Mouse (Mus musculus): ENCODE results near the gene Map4k5. TPM values are rescaled to one million over a fixed set of nuclear protein-coding genes. Genes with fewer than 3 reads are reported as not detected.

Map4k5 gene
- polyA plus RNA-seq (2014; fragmentation: Nextera tagmentation; extraction: Ambion mirVana): 25.4 and 40.0 TPM in 2 replicates

DNA sequence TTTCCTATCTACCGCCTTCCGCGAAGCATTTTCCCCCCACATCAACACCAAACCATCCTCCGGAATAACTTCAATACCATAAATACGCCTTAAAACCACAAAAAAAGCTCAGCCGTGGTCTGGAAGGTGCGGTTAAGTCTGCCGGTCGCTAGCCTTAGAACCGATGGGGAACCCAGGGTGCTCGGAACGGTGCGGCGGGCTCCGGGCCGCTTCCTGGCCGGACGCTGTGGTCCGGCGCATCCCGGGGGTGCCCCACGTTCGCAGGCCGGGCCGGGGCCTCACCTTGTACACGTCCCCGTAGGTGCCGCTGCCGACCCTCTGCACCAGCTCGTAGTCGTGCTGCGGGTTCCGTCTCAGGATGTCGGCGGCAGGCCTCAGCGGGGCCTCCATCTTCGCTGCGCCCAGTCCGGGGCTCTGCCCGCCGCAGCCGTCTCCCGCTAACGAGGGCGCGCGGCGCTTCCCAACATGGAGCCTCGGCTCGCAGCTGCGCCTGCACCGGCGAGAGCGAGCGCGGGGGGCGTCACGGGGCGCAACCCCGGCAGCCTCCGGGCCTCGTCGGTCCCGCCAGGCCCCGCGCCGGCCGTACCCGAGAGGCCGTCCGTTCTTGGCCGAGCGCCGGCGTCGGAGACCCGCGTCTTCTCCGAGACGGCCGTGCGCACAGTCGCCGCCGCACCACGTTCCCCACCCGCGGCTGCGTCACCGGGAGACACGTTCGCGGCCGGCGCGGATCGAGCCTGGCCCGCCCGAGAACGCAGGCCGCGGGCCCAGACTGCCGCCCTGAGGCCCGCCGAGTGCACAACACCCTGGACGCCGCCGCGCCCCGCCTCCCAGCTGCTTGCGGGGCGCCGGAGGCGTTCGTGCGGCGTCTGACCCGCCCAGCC is at the start of gene Map4k5, which contains the start of gene Atl1:
Gene Map4k5 (minus strand): TSS at position 830 of the 881 bp plus-strand sequence.
Gene Atl1 (plus strand): TSS at position 244 of the 881 bp plus-strand sequence.
- Histone ChIP-seq H3K4me3 (replicated peaks; ENCODE audit: low read depth, low read length) (peak within 1 kb of the TSS; percentile 85), H3K4me2 (ENCODE audit: low read length) (peak within 1 kb of the TSS; percentile 69), H3K4me1 (ENCODE audit: control insufficient read depth, insufficient read depth, low read length) (peaks cover 13% of the 10 kb centered on the region), H3K27ac (replicated peaks; ENCODE audit: low read depth, low read length) (peak within 1 kb of the TSS; percentile 96), H3K9me3 (ENCODE audit: control insufficient read depth, low read length) (no peaks in the 10 kb centered on the region), H3K9ac (replicated peaks; ENCODE audit: low read length) (peak within 1 kb of the TSS; percentile 96), H3K36me3 (ENCODE audit: control insufficient read depth, insufficient read depth, low read length) (no peaks in the 10 kb centered on the region), H3K27me3 (ENCODE audit: control insufficient read depth, insufficient read depth, low read length) (no peaks in the 10 kb centered on the region)
- DNase-seq (peak; percentile 96), ATAC-seq (ENCODE audit: low FRiP score, low TSS enrichment) (peak; percentile 95)
- under 1% methylated on average over 118 of the region's 118 CpGs for WGBS

DNA sequence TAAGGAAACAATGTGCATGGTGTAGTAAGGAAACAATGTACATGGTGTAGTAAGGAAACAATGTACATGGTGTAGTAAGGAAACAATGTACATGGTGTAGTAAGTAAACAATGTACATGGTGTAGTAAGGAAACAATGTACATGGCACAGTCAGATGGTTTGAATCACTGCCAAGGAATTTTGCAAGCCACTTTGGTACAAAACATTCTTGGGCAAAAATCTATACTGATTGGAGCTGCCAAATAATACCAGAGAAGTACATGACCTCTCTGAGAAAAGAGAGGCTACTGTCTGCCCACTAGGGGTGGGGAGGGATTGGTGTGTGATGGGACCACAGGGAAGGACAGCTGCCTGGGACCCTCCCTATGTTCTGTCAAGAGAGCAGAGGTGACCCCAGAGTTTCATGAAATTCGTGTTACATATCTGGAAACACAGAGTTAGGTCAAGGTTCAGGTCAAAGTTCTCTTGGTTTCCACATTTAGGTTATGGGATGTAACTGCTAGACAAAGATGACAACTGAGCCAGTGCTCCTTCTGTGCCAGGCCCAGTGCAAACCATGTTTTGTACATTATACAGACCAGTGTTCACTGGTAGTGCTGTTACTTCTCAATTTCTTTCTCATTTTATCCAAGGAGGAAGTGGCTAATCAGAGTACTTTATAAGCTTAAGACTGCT is 48.8 kb upstream of the Map4k5 start:
- 66% methylated on average over 1 of the region's 1 CpGs for WGBS
- Histone ChIP-seq H3K27me3 (ENCODE audit: control insufficient read depth, insufficient read depth, low read length) (no peaks in the 10 kb centered on the region), H3K4me2 (ENCODE audit: low read length) (no peak overlapping the region), H3K36me3 (ENCODE audit: control insufficient read depth, insufficient read depth, low read length) (peaks cover 46% of the 10 kb centered on the region), H3K4me1 (ENCODE audit: control insufficient read depth, insufficient read depth, low read length) (no peaks in the 10 kb centered on the region), H3K9me3 (ENCODE audit: control insufficient read depth, low read length) (no peaks in the 10 kb centered on the region), H3K4me3 (replicated peaks; ENCODE audit: low read depth, low read length) (no peak overlapping the region), H3K9ac (replicated peaks; ENCODE audit: low read length) (no peak overlapping the region), H3K27ac (replicated peaks; ENCODE audit: low read depth, low read length) (no peak overlapping the region)
- no peak for ATAC-seq (ENCODE audit: low FRiP score, low TSS enrichment)
- DNase-seq: no peak

DNA sequence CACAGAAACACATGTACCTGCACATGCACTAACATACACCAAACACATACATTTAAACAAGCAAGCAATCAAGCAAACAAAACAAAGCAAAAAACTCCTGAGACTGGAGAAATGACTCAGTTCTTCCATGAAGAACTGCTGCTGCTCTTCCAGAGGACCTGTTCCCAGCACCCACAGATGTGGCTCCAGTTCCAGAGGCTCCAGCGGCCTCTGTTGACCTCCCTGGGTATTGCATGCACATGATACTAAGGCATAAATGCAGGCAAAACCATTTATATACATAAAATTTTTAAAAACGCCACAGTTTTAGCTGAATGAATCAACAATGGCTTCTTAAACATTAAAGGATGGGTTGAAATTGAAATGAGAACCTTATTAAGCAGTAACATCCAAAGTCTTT is 46.3 kb upstream of the Map4k5 start:
- no peak overlapping the region for H3K4me3 ChIP-seq (replicated peaks; ENCODE audit: low read depth, low read length)
- H3K4me2 ChIP-seq (ENCODE audit: low read length): no peak overlapping the region
- no peak overlapping the region for H3K9ac ChIP-seq (replicated peaks; ENCODE audit: low read length)
- no peaks in the 10 kb centered on the region for H3K4me1 ChIP-seq (ENCODE audit: control insufficient read depth, insufficient read depth, low read length)
- no peak for DNase-seq
- WGBS: 74% methylated on average over 2 of the region's 2 CpGs
- H3K9me3 ChIP-seq (ENCODE audit: control insufficient read depth, low read length): no peaks in the 10 kb centered on the region
- H3K36me3 ChIP-seq (ENCODE audit: control insufficient read depth, insufficient read depth, low read length): peaks cover 57% of the 10 kb centered on the region
- H3K27ac ChIP-seq (replicated peaks; ENCODE audit: low read depth, low read length): no peak overlapping the region
- ATAC-seq (ENCODE audit: low FRiP score, low TSS enrichment): no peak
- H3K27me3 ChIP-seq (ENCODE audit: control insufficient read depth, insufficient read depth, low read length): no peaks in the 10 kb centered on the region

GRCm38 (mm10) chr12:69937731-69938130 is 44.7 kb upstream of the Map4k5 start:
- Histone ChIP-seq H3K27ac (replicated peaks; ENCODE audit: low read depth, low read length) (no peak overlapping the region), H3K4me2 (ENCODE audit: low read length) (no peak overlapping the region), H3K9ac (replicated peaks; ENCODE audit: low read length) (no peak overlapping the region), H3K4me3 (replicated peaks; ENCODE audit: low read depth, low read length) (no peak overlapping the region), H3K36me3 (ENCODE audit: control insufficient read depth, insufficient read depth, low read length) (peaks cover 64% of the 10 kb centered on the region), H3K9me3 (ENCODE audit: control insufficient read depth, low read length) (no peaks in the 10 kb centered on the region), H3K4me1 (ENCODE audit: control insufficient read depth, insufficient read depth, low read length) (no peaks in the 10 kb centered on the region), H3K27me3 (ENCODE audit: control insufficient read depth, insufficient read depth, low read length) (no peaks in the 10 kb centered on the region)
- 47% methylated on average over 5 of the region's 5 CpGs for WGBS
- ATAC-seq (ENCODE audit: low FRiP score, low TSS enrichment) (no peak), DNase-seq (no peak)

DNA sequence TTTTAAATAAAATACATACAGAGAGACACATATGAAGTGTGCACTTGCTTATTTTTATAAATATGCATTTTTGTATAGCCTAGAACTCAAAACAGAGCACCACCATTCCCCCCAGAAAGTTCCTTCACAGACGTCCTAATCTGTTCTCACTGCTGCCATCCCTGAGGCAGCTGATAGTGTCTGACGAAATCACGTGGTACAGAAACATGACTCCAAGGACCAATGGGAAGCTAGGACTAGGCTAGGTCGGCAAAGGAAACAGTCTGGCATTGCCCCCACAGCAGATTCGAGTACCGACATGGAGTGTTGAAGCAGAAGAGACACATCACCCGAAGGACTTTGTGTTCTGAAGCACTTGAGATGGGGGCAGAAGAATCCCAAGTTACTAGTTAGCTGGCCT is 33.7 kb upstream of the Map4k5 start:
- DNase-seq (no peak), ATAC-seq (ENCODE audit: low FRiP score, low TSS enrichment) (no peak)
- Histone ChIP-seq H3K9me3 (ENCODE audit: control insufficient read depth, low read length) (no peaks in the 10 kb centered on the region), H3K4me1 (ENCODE audit: control insufficient read depth, insufficient read depth, low read length) (no peaks in the 10 kb centered on the region), H3K27ac (replicated peaks; ENCODE audit: low read depth, low read length) (no peak overlapping the region), H3K9ac (replicated peaks; ENCODE audit: low read length) (no peak overlapping the region), H3K27me3 (ENCODE audit: control insufficient read depth, insufficient read depth, low read length) (no peaks in the 10 kb centered on the region), H3K4me2 (ENCODE audit: low read length) (no peak overlapping the region), H3K36me3 (ENCODE audit: control insufficient read depth, insufficient read depth, low read length) (peaks cover 26% of the 10 kb centered on the region), H3K4me3 (replicated peaks; ENCODE audit: low read depth, low read length) (no peak overlapping the region)
- WGBS: 58% methylated on average over 7 of the region's 7 CpGs

DNA sequence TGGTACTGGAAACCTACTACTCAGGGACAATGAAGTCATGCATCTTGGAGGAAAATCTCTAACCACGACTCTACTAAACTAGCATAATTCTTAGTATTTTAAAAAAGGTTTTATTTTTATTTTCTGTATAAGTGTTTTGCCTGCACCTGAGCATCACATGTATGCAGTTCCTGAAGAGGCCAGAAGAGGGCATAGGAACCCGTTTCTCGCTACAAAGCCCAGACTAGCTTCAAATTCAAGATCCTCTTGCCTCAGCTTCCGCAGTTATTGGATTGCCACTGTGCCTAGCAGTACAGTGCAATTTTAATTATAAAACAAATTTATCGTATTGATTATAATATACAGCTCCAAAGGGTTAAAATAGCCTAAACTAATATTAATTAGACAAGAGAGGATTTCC is 31.0 kb upstream of the Map4k5 start:
- DNase-seq: peak; percentile 77
- no peak for ATAC-seq (ENCODE audit: low FRiP score, low TSS enrichment)

GRCm38 (mm10) chr12:69923603-69924002 is 30.6 kb upstream of the Map4k5 start:
- ATAC-seq (ENCODE audit: low FRiP score, low TSS enrichment) (no peak), DNase-seq (no peak)
- no peak overlapping the region for H3K4me3 ChIP-seq (replicated peaks; ENCODE audit: low read depth, low read length)
- no peak overlapping the region for H3K27ac ChIP-seq (replicated peaks; ENCODE audit: low read depth, low read length)
- H3K9ac ChIP-seq (replicated peaks; ENCODE audit: low read length): no peak overlapping the region
- H3K36me3 ChIP-seq (ENCODE audit: control insufficient read depth, insufficient read depth, low read length): peaks cover 18% of the 10 kb centered on the region
- WGBS: 71% methylated on average over 3 of the region's 3 CpGs
- H3K9me3 ChIP-seq (ENCODE audit: control insufficient read depth, low read length): no peaks in the 10 kb centered on the region
- no peak overlapping the region for H3K4me2 ChIP-seq (ENCODE audit: low read length)
- H3K27me3 ChIP-seq (ENCODE audit: control insufficient read depth, insufficient read depth, low read length): no peaks in the 10 kb centered on the region
- no peaks in the 10 kb centered on the region for H3K4me1 ChIP-seq (ENCODE audit: control insufficient read depth, insufficient read depth, low read length)

More for the DNA sequence above, 31.0 kb upstream of the Map4k5 start:
- Histone ChIP-seq H3K4me3 (replicated peaks; ENCODE audit: low read depth, low read length) (no peak overlapping the region), H3K9me3 (ENCODE audit: control insufficient read depth, low read length) (no peaks in the 10 kb centered on the region), H3K4me2 (ENCODE audit: low read length) (no peak overlapping the region), H3K27me3 (ENCODE audit: control insufficient read depth, insufficient read depth, low read length) (no peaks in the 10 kb centered on the region), H3K36me3 (ENCODE audit: control insufficient read depth, insufficient read depth, low read length) (peaks cover 20% of the 10 kb centered on the region), H3K27ac (replicated peaks; ENCODE audit: low read depth, low read length) (no peak overlapping the region), H3K9ac (replicated peaks; ENCODE audit: low read length) (no peak overlapping the region), H3K4me1 (ENCODE audit: control insufficient read depth, insufficient read depth, low read length) (no peaks in the 10 kb centered on the region)
- WGBS: 18% methylated on average over 5 of the region's 5 CpGs

GRCm38 (mm10) chr12:69923128-69923527 is 30.1 kb upstream of the Map4k5 start:
- H3K36me3 ChIP-seq (ENCODE audit: control insufficient read depth, insufficient read depth, low read length): peaks cover 18% of the 10 kb centered on the region
- no peak overlapping the region for H3K4me3 ChIP-seq (replicated peaks; ENCODE audit: low read depth, low read length)
- no peak overlapping the region for H3K4me2 ChIP-seq (ENCODE audit: low read length)
- no peaks in the 10 kb centered on the region for H3K4me1 ChIP-seq (ENCODE audit: control insufficient read depth, insufficient read depth, low read length)
- DNase-seq: no peak
- no peaks in the 10 kb centered on the region for H3K9me3 ChIP-seq (ENCODE audit: control insufficient read depth, low read length)
- H3K9ac ChIP-seq (replicated peaks; ENCODE audit: low read length): no peak overlapping the region
- 77% methylated on average over 3 of the region's 3 CpGs for WGBS
- H3K27me3 ChIP-seq (ENCODE audit: control insufficient read depth, insufficient read depth, low read length): no peaks in the 10 kb centered on the region
- no peak for ATAC-seq (ENCODE audit: low FRiP score, low TSS enrichment)
- no peak overlapping the region for H3K27ac ChIP-seq (replicated peaks; ENCODE audit: low read depth, low read length)
